Mouse (Mus musculus) forebrain, embryonic 16.5 days (tissue): ENCODE data around the gene Hoxc5. TPM values are rescaled to one million over a fixed set of nuclear protein-coding genes. Genes with fewer than 3 reads are reported as not detected.
A peak's percentile ranks its signal among the peaks of the same experiment; 100 is the strongest.

Experiments used
- ATAC-seq: fragments of 200-750 bp; cut with Nextera tagmentation; 2 replicates; pipeline ENCODE4 v1.8.0; 2017; ENCODE audit warnings: mild to moderate bottlenecking, moderate library complexity
- H3K27ac ChIP-seq: fragments of 300-500 bp; sonication (generic); 2 replicates; pipeline ENCODE4 v1.5.1; 2014; ENCODE audit warnings: low read length, control low read depth
- H3K27me3 ChIP-seq: fragments of 300-500 bp; sonication (generic); replicated peaks from 2 replicates; pipeline ENCODE4 v1.6.1; 2014; ENCODE audit warnings: low read length; ENCODE audit not compliant: control insufficient read depth, insufficient read depth
- H3K36me3 ChIP-seq: fragments of 300-500 bp; sonication (generic); 2 replicates; pipeline ENCODE4 v1.6.1; 2014; ENCODE audit not compliant: control insufficient read depth, insufficient read depth
- H3K4me1 ChIP-seq: fragments of 300-500 bp; sonication (generic); replicated peaks from 2 replicates; pipeline ENCODE4 v1.6.1; 2014; ENCODE audit warnings: low read length; ENCODE audit not compliant: control insufficient read depth, insufficient read depth
- H3K4me2 ChIP-seq: fragments of 300-500 bp; sonication (generic); 2 replicates; pipeline ENCODE4 v1.6.1; 2014; ENCODE audit warnings: mild to moderate bottlenecking, low read length, control low read depth
- H3K4me3 ChIP-seq: fragments of 300-500 bp; sonication (generic); replicated peaks from 2 replicates; pipeline ENCODE4 v1.5.1; 2014; ENCODE audit warnings: mild to moderate bottlenecking, low read length, control low read depth
- H3K9ac ChIP-seq: fragments of 300-500 bp; sonication (generic); replicated peaks from 2 replicates; pipeline ENCODE4 v1.6.1; 2014; ENCODE audit warnings: low read depth, low read length, control low read depth
- H3K9me3 ChIP-seq: fragments of 300-500 bp; sonication (generic); 2 replicates; pipeline ENCODE4 v1.6.1; 2016; ENCODE audit warnings: low read length; ENCODE audit not compliant: control insufficient read depth
- WGBS: fragments of 180-500 bp; shearing (Covaris S2); extraction: QIAGEN DNeasy Blood & Tissue Kit; methylation state at CpG from one replicate; pipeline ENCODE4 v1.1.7; 2014; 5-methylcytosine and 5-hydroxymethylcytosine counted together
- polyA plus RNA-seq: library from polyadenylated mRNA; unstranded; fragments of >200 nt; fragmentation: Nextera tagmentation; extraction: Ambion mirVana; gene quantifications from 2 replicates; pipeline ENCODE4 v1.2.1, GENCODE M21; 2015

Gene Hoxc5
- polyA plus RNA-seq, 1 experiment from 2014 or later, result not detected

GRCm38 (mm10) chr15:102965892-102966775 lies 1.1 kb upstream of the Hoxc5 start:
- WGBS, result 3% methylated on average over 29 of the region's 30 CpGs
- Histone ChIP-seq H3K4me2 (peak overlapping the region; percentile 28; the same call in 1 of the 2 replicates), H3K36me3 (no peaks in the 10 kb centered on the region), H3K9ac (no peak overlapping the region), H3K27ac (no peak overlapping the region), H3K9me3 (no peaks in the 10 kb centered on the region), H3K4me3 (peak overlapping the region; percentile 19), H3K27me3 (peaks cover 95% of the 10 kb centered on the region), H3K4me1 (no peaks in the 10 kb centered on the region; the same call in 1 of the 2 replicates)
- 0 out of 2 replicates have a peak, but pooled peaks have one; percentile 38 for ATAC-seq

GRCm38 (mm10) chr15:102966776-102967311 lies 399 bp upstream of the Hoxc5 start, which contains the start of gene Hoxc10:
Gene Hoxc10, plus strand, starts transcription at chr15:102966796.
- no peaks in the 10 kb centered on the region; the same call in 1 of the 2 replicates for H3K4me1 ChIP-seq
- H3K36me3 ChIP-seq, result no peaks in the 10 kb centered on the region
- H3K9me3 ChIP-seq, result no peaks in the 10 kb centered on the region
- ATAC-seq, result no peak
- H3K9ac ChIP-seq, result no peak within 1 kb of the TSS
- H3K4me3 ChIP-seq, result peak within 1 kb of the TSS; percentile 19
- no peak within 1 kb of the TSS for H3K27ac ChIP-seq
- peaks cover 93% of the 10 kb centered on the region for H3K27me3 ChIP-seq
- H3K4me2 ChIP-seq, result peak within 1 kb of the TSS; percentile 28; the same call in 1 of the 2 replicates
- 3% methylated on average over 27 of the region's 27 CpGs for WGBS

- ATAC-seq, result no peak
- Histone ChIP-seq H3K27me3 (peaks cover 95% of the 10 kb centered on the region), H3K4me3 (no peak overlapping the region), H3K27ac (no peak overlapping the region), H3K4me1 (no peaks in the 10 kb centered on the region; the same call in 1 of the 2 replicates), H3K36me3 (no peaks in the 10 kb centered on the region), H3K9ac (no peak overlapping the region), H3K9me3 (no peaks in the 10 kb centered on the region), H3K4me2 (no peak overlapping the region)
- WGBS, result 2% methylated on average over 34 of the region's 34 CpGs
Observed at GRCm38 (mm10) chr15:102967511-102968397, 511 bp downstream of the Hoxc5 start.

GRCm38 (mm10) chr15:102969296-102969695 lies 2.1 kb downstream of the Hoxc5 start:
- H3K27ac ChIP-seq, result no peak overlapping the region
- WGBS, result 25% methylated on average over 1 of the region's 1 CpGs
- no peak overlapping the region for H3K4me3 ChIP-seq
- ATAC-seq, result no peak
- H3K9me3 ChIP-seq, result no peaks in the 10 kb centered on the region
- no peak overlapping the region for H3K9ac ChIP-seq
- H3K4me2 ChIP-seq, result no peak overlapping the region
- no peaks in the 10 kb centered on the region for H3K36me3 ChIP-seq
- peaks cover 96% of the 10 kb centered on the region for H3K27me3 ChIP-seq
- no peaks in the 10 kb centered on the region; the same call in 1 of the 2 replicates for H3K4me1 ChIP-seq

- no peak overlapping the region for H3K9ac ChIP-seq
- no peaks in the 10 kb centered on the region for H3K9me3 ChIP-seq
- 1% methylated on average over 12 of the region's 12 CpGs for WGBS
- H3K36me3 ChIP-seq, result no peaks in the 10 kb centered on the region
- no peak overlapping the region for H3K4me3 ChIP-seq
- no peaks in the 10 kb centered on the region; the same call in 1 of the 2 replicates for H3K4me1 ChIP-seq
- no peak overlapping the region for H3K4me2 ChIP-seq
- no peak overlapping the region for H3K27ac ChIP-seq
- ATAC-seq, result no peak
- peaks cover 94% of the 10 kb centered on the region for H3K27me3 ChIP-seq
Observed at GRCm38 (mm10) chr15:102970740-102971139, 3.5 kb downstream of the Hoxc5 start.

GRCm38 (mm10) chr15:102972254-102972653 lies 5.0 kb downstream of the Hoxc5 start:
- Histone ChIP-seq H3K4me2 (no peak overlapping the region), H3K4me3 (no peak overlapping the region), H3K27ac (no peak overlapping the region), H3K36me3 (no peaks in the 10 kb centered on the region), H3K27me3 (peaks cover 88% of the 10 kb centered on the region), H3K4me1 (no peaks in the 10 kb centered on the region), H3K9ac (no peak overlapping the region), H3K9me3 (no peaks in the 10 kb centered on the region)
- under 1% methylated on average over 21 of the region's 21 CpGs for WGBS
- no peak for ATAC-seq

- peaks cover 88% of the 10 kb centered on the region for H3K27me3 ChIP-seq
- 1% methylated on average over 6 of the region's 6 CpGs for WGBS
- no peaks in the 10 kb centered on the region for H3K9me3 ChIP-seq
- H3K4me2 ChIP-seq, result no peak overlapping the region
- no peaks in the 10 kb centered on the region for H3K36me3 ChIP-seq
- ATAC-seq, result no peak
- no peak overlapping the region for H3K27ac ChIP-seq
- H3K9ac ChIP-seq, result no peak overlapping the region
- no peaks in the 10 kb centered on the region for H3K4me1 ChIP-seq
- no peak overlapping the region for H3K4me3 ChIP-seq
Observed at GRCm38 (mm10) chr15:102972753-102973152, 5.5 kb downstream of the Hoxc5 start.

GRCm38 (mm10) chr15:102975034-102975433 lies 7.8 kb downstream of the Hoxc5 start:
- Histone ChIP-seq H3K27me3 (peaks cover 90% of the 10 kb centered on the region), H3K9me3 (no peaks in the 10 kb centered on the region), H3K4me1 (no peaks in the 10 kb centered on the region), H3K9ac (no peak overlapping the region), H3K4me2 (no peak overlapping the region), H3K36me3 (no peaks in the 10 kb centered on the region), H3K27ac (no peak overlapping the region), H3K4me3 (no peak overlapping the region)
- no peak for ATAC-seq
- 5% methylated on average over 7 of the region's 7 CpGs for WGBS

- H3K27me3 ChIP-seq, result peaks cover 90% of the 10 kb centered on the region
- no peak overlapping the region for H3K4me3 ChIP-seq
- no peaks in the 10 kb centered on the region for H3K4me1 ChIP-seq
- no peak overlapping the region for H3K27ac ChIP-seq
- under 1% methylated on average over 21 of the region's 21 CpGs for WGBS
- no peaks in the 10 kb centered on the region for H3K36me3 ChIP-seq
- no peak overlapping the region for H3K9ac ChIP-seq
- H3K9me3 ChIP-seq, result no peaks in the 10 kb centered on the region
- no peak overlapping the region for H3K4me2 ChIP-seq
- no peak for ATAC-seq
Observed at GRCm38 (mm10) chr15:102975688-102976111, 8.5 kb downstream of the Hoxc5 start.
